Mouse (Mus musculus) cerebellum, adult 2 months (tissue): Measurements from ENCODE around the gene Zcchc13. TPM values are rescaled to one million over a fixed set of nuclear protein-coding genes. Genes with fewer than 3 reads are reported as not detected.

Experiments used
- DNase-seq, 2 experiments: peaks; one replicate each; pipeline ENCODE4 v3.0.0; 2021
- H3K27ac ChIP-seq: fragments of 200-500 bp; 2 replicates; pipeline ENCODE4 v1.5.1; 2012; ENCODE audit warnings: low read length, control low read depth, inconsistent platforms; ENCODE audit not compliant: insufficient read depth
- H3K27me3 ChIP-seq: fragments of 200-500 bp; 2 replicates; pipeline ENCODE4 v1.6.1; 2012; ENCODE audit warnings: inconsistent platforms, mild to moderate bottlenecking, low read length, moderate library complexity; ENCODE audit not compliant: control insufficient read depth, insufficient read depth
- H3K4me1 ChIP-seq: fragments of 200-500 bp; 2 replicates; pipeline ENCODE4 v1.6.1; 2011; ENCODE audit warnings: low read length; ENCODE audit not compliant: control insufficient read depth, insufficient read depth
- H3K4me3 ChIP-seq: fragments of 200-500 bp; replicated peaks from 2 replicates; pipeline ENCODE3; 2011; ENCODE audit warnings: mild to moderate bottlenecking, low read depth, low read length, control low read depth; ENCODE audit not compliant: insufficient read depth
- CTCF ChIP-seq: fragments of 200-500 bp; IDR thresholded peaks from 2 replicates; pipeline ENCODE4 v1.5.1; 2011; ENCODE audit warnings: low read depth, mild to moderate bottlenecking, control low read depth, low read length, moderate library complexity, borderline replicate concordance; ENCODE audit not compliant: insufficient read depth
- POLR2A ChIP-seq: fragments of 200-500 bp; IDR thresholded peaks from 2 replicates; pipeline ENCODE4 v1.6.1; 2011; ENCODE audit warnings: low read length, control low read depth, borderline replicate concordance; ENCODE audit not compliant: insufficient read depth
- WGBS: fragments of 180-500 bp; shearing (Covaris S2); methylation state at CpG from one replicate; pipeline ENCODE4 v1.1.7; 2018; 5-methylcytosine and 5-hydroxymethylcytosine counted together
- polyA plus RNA-seq: library from polyadenylated mRNA; depleted of rRNA; stranded (reverse); fragments of >200 nt; gene quantifications from 2 replicates; pipeline ENCODE4 v1.2.3, GENCODE M21; 2012; rRNA removed

Zcchc13 gene
- 0.10 and 0.13 TPM in 2 replicates for polyA plus RNA-seq

DNA sequence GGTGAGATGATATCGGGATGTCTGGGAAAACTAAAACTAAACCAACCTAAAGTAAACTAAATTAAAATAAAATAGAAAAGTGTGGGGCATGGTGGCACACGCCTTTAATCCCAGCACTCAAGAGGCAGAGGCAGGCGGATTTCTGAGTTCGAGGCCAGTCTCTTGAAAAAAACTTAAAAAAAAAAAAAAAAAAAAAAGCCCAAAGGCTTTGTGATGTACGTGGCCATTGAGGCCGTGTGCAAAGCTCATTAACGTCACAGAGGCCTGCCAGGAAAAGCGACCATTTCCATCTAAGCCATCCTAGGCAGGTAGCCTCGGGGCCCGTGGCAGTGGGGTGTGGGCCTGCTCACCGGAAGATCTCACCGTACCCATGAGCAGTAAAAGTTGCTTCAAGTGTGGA is at the start of gene Zcchc13:
Gene Zcchc13 (plus strand): TSS at position 284 of the 400 bp plus-strand sequence.
- H3K27me3 ChIP-seq, result no peaks in the 10 kb centered on the region
- TF ChIP-seq POLR2A, result no peak
- H3K4me3 ChIP-seq, result no peak within 1 kb of the TSS
- DNase-seq, result no peak
- 91% methylated on average over 12 of the region's 12 CpGs for WGBS
- no peaks in the 10 kb centered on the region for H3K4me1 ChIP-seq
- no peak within 1 kb of the TSS for H3K27ac ChIP-seq

DNA sequence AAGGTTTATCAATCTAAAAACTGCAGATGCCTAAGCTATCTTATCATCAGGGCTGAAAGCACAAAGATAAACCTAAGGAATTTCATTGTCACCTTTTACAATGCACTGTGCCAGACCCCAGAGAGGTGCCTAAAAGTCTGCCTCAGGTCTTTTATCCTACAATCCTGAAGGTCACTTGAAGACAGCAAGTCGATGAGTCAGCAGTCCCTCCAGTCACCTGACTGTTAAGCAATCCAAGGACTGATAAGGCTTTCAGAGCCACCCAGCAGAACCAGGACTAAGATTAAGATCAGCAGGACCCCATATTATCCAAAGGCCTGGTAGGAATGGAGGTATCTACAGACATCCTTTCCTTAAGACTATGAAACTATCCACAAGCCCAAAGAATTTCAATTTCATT is 46.1 kb upstream of the Zcchc13 start:
- DNase-seq, result no peak
- Histone ChIP-seq H3K4me3 (no peak overlapping the region), H3K27me3 (no peaks in the 10 kb centered on the region), H3K27ac (no peak overlapping the region), H3K4me1 (no peaks in the 10 kb centered on the region)
- TF ChIP-seq POLR2A, result no peak
- no peak for TF ChIP-seq CTCF
- 82% methylated on average over 1 of the region's 1 CpGs for WGBS

DNA sequence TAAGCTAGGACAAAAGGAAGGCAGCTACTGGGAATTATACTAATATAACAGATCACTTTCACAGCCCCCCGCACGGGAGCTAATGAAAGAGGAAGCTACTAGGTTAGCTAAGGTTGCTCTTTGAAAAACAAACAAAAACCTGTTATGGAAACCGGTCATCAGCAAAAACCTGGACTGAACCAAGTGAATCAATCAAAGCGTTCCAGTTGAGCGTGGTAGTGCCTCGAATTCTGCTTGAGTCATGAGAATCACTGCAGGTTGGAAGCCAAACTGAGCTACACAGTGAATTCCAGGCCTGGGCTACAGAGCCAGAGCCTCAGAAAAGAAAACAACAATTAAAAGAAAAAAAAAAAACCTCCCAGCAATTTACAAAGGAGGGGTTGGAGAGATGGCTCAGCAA is 38.3 kb upstream of the Zcchc13 start:
- H3K4me1 ChIP-seq, result no peaks in the 10 kb centered on the region
- TF ChIP-seq POLR2A (no peak), CTCF (no peak)
- H3K27me3 ChIP-seq, result no peaks in the 10 kb centered on the region
- no peak overlapping the region for H3K27ac ChIP-seq
- no peak overlapping the region for H3K4me3 ChIP-seq
- 88% methylated on average over 6 of the region's 6 CpGs for WGBS
- no peak for DNase-seq

DNA sequence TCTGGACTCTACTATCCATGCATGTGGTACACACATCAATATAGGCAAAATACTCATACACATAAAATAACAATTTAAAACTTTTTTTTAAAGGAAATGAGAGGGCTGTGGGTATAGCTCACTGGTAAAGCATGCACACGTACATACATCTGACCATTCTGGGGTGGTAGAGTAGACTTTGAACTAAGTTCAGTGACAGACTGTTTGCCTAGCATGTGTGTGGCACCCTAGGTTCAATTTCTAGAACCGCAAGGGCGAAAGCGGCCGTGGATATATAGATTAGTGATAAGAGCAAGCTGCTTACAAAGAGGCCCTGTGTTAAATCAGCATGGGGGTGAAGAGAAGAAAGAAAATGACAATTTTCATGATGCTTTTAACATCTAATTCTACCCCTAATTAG is 27.8 kb upstream of the Zcchc13 start:
- no peaks in the 10 kb centered on the region for H3K4me1 ChIP-seq
- TF ChIP-seq POLR2A, result no peak
- TF ChIP-seq CTCF, result no peak
- H3K4me3 ChIP-seq, result no peak overlapping the region
- no peak for DNase-seq
- WGBS, result 98% methylated on average over 5 of the region's 5 CpGs
- no peaks in the 10 kb centered on the region for H3K27me3 ChIP-seq
- no peak overlapping the region for H3K27ac ChIP-seq

DNA sequence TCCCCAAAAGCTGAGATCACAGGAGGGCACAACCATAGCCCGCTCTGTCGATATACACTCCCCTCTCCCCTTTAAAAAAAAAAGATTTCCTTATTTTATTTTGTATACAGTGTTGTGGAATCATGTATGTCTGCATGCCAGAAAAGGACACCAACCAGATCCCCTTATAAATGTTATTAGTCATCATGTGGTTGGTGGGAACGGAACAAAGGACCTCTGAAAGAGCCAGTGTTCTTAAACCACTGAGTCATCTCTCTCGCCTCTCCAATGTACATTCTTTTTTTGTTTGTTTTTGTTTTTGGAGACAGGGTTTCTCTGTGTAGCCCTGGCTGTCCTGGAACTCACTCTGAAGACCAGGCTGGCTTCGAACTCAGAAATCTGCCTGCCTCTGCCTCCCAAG is 26.2 kb upstream of the Zcchc13 start:
- TF ChIP-seq CTCF (no peak), POLR2A (no peak)
- no peak for DNase-seq
- Histone ChIP-seq H3K27ac (no peak overlapping the region), H3K4me3 (no peak overlapping the region), H3K4me1 (no peaks in the 10 kb centered on the region), H3K27me3 (no peaks in the 10 kb centered on the region)
- 85% methylated on average over 5 of the region's 5 CpGs for WGBS

DNA sequence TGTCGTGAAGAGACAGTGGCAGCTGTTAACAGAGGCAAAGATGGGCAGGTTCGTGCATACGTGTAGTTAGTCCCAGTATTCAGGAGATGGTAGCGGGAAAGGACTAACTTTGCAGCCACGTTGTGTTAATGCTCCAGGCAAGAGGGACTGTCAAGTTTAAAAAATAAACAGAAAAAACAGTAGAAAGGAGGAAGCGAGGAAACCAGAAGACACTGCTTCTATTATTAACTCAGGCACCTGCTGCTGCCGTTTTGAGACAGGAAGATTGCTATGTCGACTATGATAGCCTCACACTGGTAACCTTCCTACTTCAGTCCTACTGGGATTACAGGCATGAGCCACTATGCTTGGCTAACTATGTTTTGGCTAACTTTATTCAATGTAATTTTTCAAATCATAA is 24.9 kb upstream of the Zcchc13 start:
- Histone ChIP-seq H3K4me3 (no peak overlapping the region), H3K4me1 (no peaks in the 10 kb centered on the region), H3K27ac (no peak overlapping the region), H3K27me3 (no peaks in the 10 kb centered on the region)
- 81% methylated on average over 8 of the region's 8 CpGs for WGBS
- no peak for DNase-seq
- TF ChIP-seq POLR2A (no peak), CTCF (no peak)

DNA sequence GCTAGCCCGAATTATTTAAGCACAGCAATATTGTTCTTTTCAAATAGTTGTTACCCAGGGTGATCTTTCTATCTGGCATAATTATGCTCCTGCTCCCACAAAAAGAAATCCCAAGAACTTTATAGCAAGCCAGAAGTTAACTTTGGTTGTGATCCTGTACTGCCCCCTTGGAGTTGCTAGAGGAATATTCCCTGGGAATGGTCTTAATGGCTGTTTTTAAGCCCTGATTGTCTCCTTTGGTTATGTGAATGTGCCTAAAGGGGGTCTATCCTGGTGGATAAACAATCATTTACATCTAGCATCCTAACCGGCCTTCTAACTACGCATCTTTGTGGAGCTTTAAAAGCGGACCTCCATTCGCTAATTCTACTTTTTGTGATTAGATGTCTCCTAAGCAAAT is 20.0 kb upstream of the Zcchc13 start:
- 96% methylated on average over 5 of the region's 5 CpGs for WGBS
- TF ChIP-seq POLR2A (no peak), CTCF (no peak)

DNA sequence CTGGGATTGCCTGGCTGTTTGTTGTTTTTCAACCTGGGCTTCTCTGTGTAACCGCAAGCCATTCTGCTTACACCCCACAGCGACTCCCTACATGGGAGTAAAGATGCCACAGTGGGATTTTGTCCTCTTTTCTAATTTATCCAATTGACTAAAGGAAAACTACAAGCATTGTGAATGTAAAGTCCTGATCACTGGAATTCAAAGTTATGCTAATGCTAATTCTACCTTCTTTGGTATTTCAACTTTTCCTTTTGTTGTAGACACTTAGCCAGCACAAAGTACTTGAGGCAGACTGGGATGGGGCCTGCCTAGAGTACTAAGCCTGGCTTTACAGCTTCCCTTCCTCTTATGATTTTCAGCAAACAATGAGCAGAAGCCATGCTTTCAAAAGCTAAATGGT is 18.9 kb upstream of the Zcchc13 start:
- TF ChIP-seq CTCF (no peak), POLR2A (no peak)
- 93% methylated on average over 2 of the region's 2 CpGs for WGBS
- DNase-seq, result no peak
- Histone ChIP-seq H3K27me3 (no peaks in the 10 kb centered on the region), H3K4me3 (no peak overlapping the region), H3K27ac (no peak overlapping the region), H3K4me1 (no peaks in the 10 kb centered on the region)

More for the DNA sequence above, 20.0 kb upstream of the Zcchc13 start:
- H3K4me1 ChIP-seq, result no peaks in the 10 kb centered on the region
- no peak overlapping the region for H3K4me3 ChIP-seq
- no peak for DNase-seq
- H3K27me3 ChIP-seq, result no peaks in the 10 kb centered on the region
- H3K27ac ChIP-seq, result no peak overlapping the region

DNA sequence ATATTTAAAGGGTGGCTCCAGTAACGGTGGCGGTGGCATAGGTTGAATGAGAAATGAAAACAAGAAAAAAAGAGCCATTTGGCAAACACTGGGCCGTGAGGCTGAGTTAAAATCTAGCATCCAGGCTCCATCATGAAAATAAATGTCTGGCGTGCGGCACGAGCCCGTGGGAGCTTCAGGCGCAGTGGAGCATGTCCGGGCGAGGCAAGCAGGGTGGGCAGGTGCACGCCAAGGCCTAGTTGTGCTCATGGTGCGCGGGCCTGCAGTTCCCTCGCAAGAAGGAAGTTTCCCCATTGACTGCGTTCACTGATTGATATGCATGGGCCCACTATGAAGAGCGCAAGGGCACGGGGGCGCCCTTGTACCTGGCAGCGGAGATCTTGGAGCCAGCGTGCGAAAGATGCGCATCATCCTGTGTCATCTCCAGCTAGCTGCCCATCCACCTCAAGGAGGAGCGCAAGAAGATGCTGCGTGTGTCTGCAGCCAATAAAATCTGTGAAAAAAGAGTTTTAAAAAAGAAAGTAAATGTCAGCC is 15.6 kb upstream of the Zcchc13 start:
- 84% methylated on average over 24 of the region's 24 CpGs for WGBS
- TF ChIP-seq POLR2A (no peak), CTCF (no peak)
- no peak for DNase-seq
- H3K4me3 ChIP-seq, result no peak overlapping the region
- H3K27ac ChIP-seq, result no peak overlapping the region
- H3K4me1 ChIP-seq, result no peaks in the 10 kb centered on the region
- H3K27me3 ChIP-seq, result no peaks in the 10 kb centered on the region
